Mouse (Mus musculus): ENCODE data around the gene Acsm2.
"Not testable (repeated sequence)": the region's sequence is repeated elsewhere in the genome, so short reads cannot be mapped to it uniquely, and the experiment has no call there.

Acsm2 gene

GRCm38 (mm10) chr7:119561441-119561840, 7.3 kb downstream of the Acsm2 start:
- DNase-seq (ENCODE audit: low spot score in 2 of 2) = no peak

- not testable (repeated sequence) for DNase-seq (ENCODE audit: low spot score in 2 of 2)
Measured at GRCm38 (mm10) chr7:119562476-119562875, 8.3 kb downstream of the Acsm2 start.

- DNase-seq (ENCODE audit: low spot score in 2 of 2) = no peak
Measured at GRCm38 (mm10) chr7:119594530-119595107, 40.5 kb downstream of the Acsm2 start.

GRCm38 (mm10) chr7:119595306-119595705, 41.2 kb downstream of the Acsm2 start:
- no peak for DNase-seq (ENCODE audit: low spot score in 2 of 2)

- DNase-seq (ENCODE audit: low spot score in 2 of 2) = no peak
Measured at GRCm38 (mm10) chr7:119596536-119596935, 42.4 kb downstream of the Acsm2 start.

- DNase-seq (ENCODE audit: low spot score in 2 of 2) = no peak
Measured at GRCm38 (mm10) chr7:119601195-119601953, 47.2 kb downstream of the Acsm2 start.

- DNase-seq (ENCODE audit: low spot score in 2 of 2) = no peak
Measured at GRCm38 (mm10) chr7:119601954-119602317, 47.8 kb downstream of the Acsm2 start.

GRCm38 (mm10) chr7:119604903-119605483, 50.9 kb downstream of the Acsm2 start:
- no peak for DNase-seq (ENCODE audit: low spot score in 2 of 2)

GRCm38 (mm10) chr7:119605926-119606663, 52.0 kb downstream of the Acsm2 start:
- DNase-seq (ENCODE audit: low spot score in 2 of 2) = no peak

- no peak for DNase-seq (ENCODE audit: low spot score in 2 of 2)
Measured at GRCm38 (mm10) chr7:119606664-119607076, 52.5 kb downstream of the Acsm2 start, which contains the start of gene Acsm1. Gene Acsm1 (plus strand): TSS chr7:119607026.

- DNase-seq (ENCODE audit: low spot score in 2 of 2) = no peak
Measured at GRCm38 (mm10) chr7:119607796-119608515, 53.8 kb downstream of the Acsm2 start.

- DNase-seq (ENCODE audit: low spot score in 2 of 2) = no peak
Measured at GRCm38 (mm10) chr7:119616531-119616930, 62.4 kb downstream of the Acsm2 start.

- no peak for DNase-seq (ENCODE audit: low spot score in 2 of 2)
Measured at GRCm38 (mm10) chr7:119617593-119617992, 63.5 kb downstream of the Acsm2 start.

- DNase-seq (ENCODE audit: low spot score in 2 of 2) = no peak
Measured at GRCm38 (mm10) chr7:119618209-119618935, 64.2 kb downstream of the Acsm2 start.

GRCm38 (mm10) chr7:119620157-119620556, 66.0 kb downstream of the Acsm2 start:
- DNase-seq (ENCODE audit: low spot score in 2 of 2) = no peak

- no peak for DNase-seq (ENCODE audit: low spot score in 2 of 2)
Measured at GRCm38 (mm10) chr7:119638773-119639172, 84.6 kb downstream of the Acsm2 start.

- DNase-seq (ENCODE audit: low spot score in 2 of 2) = no peak
Measured at GRCm38 (mm10) chr7:119642307-119642706, 88.2 kb downstream of the Acsm2 start.
